Mouse (Mus musculus): ENCODE measurements around the gene Colca2. TPM values are rescaled to one million over a fixed set of nuclear protein-coding genes. Genes with fewer than 3 reads are reported as not detected.

The Colca2 gene
- polyA plus RNA-seq, 1 experiment from 2014 or later: 0.39 TPM

DNA sequence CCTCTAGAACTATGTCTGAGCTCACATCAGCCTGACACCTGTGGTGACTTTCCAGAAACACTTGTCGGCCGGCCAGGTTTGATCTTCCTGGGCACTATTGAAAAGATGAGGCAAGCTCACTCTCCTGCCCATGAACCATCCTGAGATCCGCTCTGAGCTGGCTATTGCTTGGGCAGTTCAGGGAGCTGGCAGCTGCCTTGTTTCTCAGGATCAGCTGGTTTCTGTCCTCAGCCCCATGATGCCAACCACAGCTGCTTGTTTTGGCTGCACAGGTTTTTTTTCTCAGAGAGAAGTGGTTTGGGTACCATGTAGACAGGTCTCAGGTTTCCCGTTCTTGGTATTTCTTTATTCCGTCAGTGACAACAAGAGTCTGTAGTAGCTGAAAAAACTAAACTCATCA lies 19.9 kb downstream of the Colca2 start:
- 80% methylated on average over 5 of the region's 5 CpGs for WGBS (ENCODE audit: insufficient replicate concordance)
- no peak overlapping the region for H3K27ac ChIP-seq (ENCODE audit: low read depth)
- TF ChIP-seq CTCF (IDR thresholded peaks at IDR 0.05; ENCODE audit: low read depth) (no peak), EP300 (IDR thresholded peaks at IDR 0.05; ENCODE audit: low read depth) (no peak)
- H3K27me3 ChIP-seq (ENCODE audit: insufficient read depth, low read length): no peaks in the 10 kb centered on the region
- H3K36me3 ChIP-seq (replicated peaks; ENCODE audit: insufficient read depth, low read length): no peaks in the 10 kb centered on the region
- no peak overlapping the region for H3K9ac ChIP-seq (replicated peaks)
- DNase-seq (no peak), ATAC-seq (no peak)
- no peaks in the 10 kb centered on the region for H3K4me1 ChIP-seq (ENCODE audit: insufficient read depth)
- H3K9me3 ChIP-seq (ENCODE audit: low read length): no peaks in the 10 kb centered on the region
- H3K4me2 ChIP-seq (ENCODE audit: low read depth, low read length): no peak overlapping the region
- no peak overlapping the region for H3K4me3 ChIP-seq (ENCODE audit: low read depth, low read length)

DNA sequence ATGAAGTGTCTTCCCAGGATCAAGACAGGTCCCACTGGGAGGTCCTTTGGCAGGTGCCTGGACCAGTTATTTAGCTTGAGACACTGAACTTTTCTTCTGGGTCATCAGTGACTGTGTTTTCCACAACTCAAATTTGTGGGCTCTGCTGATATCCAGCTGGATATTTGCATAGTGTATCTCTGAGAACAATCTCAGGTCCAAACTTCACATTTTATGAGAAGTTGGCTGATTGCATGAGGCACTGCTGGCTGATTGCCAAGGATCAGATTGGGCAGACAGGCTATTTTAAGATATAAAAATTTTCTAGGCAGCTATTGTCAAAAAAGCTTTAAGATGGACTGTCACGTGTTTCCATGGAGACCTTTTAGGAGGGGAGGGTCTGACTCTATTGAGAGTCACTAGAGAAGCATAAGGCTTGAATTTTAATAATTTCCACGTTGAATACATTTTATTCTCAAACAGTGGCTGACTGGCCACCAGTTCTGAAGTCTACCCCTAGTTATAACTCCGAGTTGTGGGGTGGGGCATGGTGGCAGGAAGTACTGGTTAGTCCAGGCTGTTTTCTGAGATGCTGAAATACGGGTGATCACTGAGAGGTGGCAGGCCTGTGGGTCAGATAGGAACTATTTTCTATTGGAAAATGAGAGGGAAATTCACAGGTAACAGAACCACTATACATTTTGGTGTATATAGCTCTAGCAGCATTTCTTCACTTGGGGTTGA lies 21.4 kb downstream of the Colca2 start:
- no peak for TF ChIP-seq EP300 (IDR thresholded peaks at IDR 0.05; ENCODE audit: low read depth)
- no peak for TF ChIP-seq CTCF (IDR thresholded peaks at IDR 0.05; ENCODE audit: low read depth)
- H3K4me3 ChIP-seq (ENCODE audit: low read depth, low read length): no peak overlapping the region
- no peaks in the 10 kb centered on the region for H3K4me1 ChIP-seq (ENCODE audit: insufficient read depth)
- H3K27me3 ChIP-seq (ENCODE audit: insufficient read depth, low read length): no peaks in the 10 kb centered on the region
- ATAC-seq (peak; percentile 47; the same call in 1 of the 2 replicates), DNase-seq (peak; percentile 36)
- no peaks in the 10 kb centered on the region for H3K9me3 ChIP-seq (ENCODE audit: low read length)
- H3K36me3 ChIP-seq (replicated peaks; ENCODE audit: insufficient read depth, low read length): no peaks in the 10 kb centered on the region
- H3K4me2 ChIP-seq (ENCODE audit: low read depth, low read length): no peak overlapping the region
- no peak overlapping the region for H3K27ac ChIP-seq (ENCODE audit: low read depth)
- 56% methylated on average over 4 of the region's 4 CpGs for WGBS (ENCODE audit: insufficient replicate concordance)
- no peak overlapping the region for H3K9ac ChIP-seq (replicated peaks)

DNA sequence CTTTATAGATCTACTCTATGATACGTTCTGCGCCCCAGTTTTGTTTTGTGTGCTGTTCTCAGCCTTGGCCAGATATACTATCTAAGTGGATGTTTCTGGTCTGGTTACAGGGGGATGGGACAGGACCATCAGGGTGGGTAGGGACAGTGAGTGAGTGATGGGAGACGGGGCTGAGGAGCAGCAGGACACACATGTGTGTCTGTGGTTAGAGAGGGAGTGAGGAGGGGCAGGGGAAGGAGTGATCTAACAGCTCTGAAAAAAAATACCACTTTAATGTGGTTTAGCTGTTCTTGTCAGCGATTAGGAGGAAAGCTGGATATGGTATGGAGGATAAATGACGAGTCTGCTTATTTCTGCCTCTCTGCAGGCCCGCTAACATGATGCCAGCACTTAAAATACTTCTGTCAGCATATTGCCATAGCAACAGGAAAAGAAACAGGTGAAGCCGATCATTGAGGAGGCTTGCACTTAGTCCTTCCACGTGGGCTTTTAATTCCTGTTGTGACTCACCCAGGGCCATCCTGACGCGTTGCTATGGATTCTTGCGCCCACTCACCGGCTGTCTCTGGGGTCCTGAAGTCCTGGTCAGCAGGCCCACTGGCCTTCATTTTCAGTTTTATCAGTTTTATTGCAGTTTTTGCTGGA lies 39.5 kb downstream of the Colca2 start:
- H3K36me3 ChIP-seq (replicated peaks; ENCODE audit: insufficient read depth, low read length): no peaks in the 10 kb centered on the region
- no peaks in the 10 kb centered on the region for H3K9me3 ChIP-seq (ENCODE audit: low read length)
- no peak overlapping the region for H3K27ac ChIP-seq (ENCODE audit: low read depth)
- no peaks in the 10 kb centered on the region for H3K4me1 ChIP-seq (ENCODE audit: insufficient read depth)
- DNase-seq: no peak
- H3K4me2 ChIP-seq (ENCODE audit: low read depth, low read length): no peak overlapping the region
- ATAC-seq: no peak
- TF ChIP-seq EP300 (IDR thresholded peaks at IDR 0.05; ENCODE audit: low read depth): no peak
- no peak for TF ChIP-seq CTCF (IDR thresholded peaks at IDR 0.05; ENCODE audit: low read depth)
- 35% methylated on average over 12 of the region's 12 CpGs for WGBS (ENCODE audit: insufficient replicate concordance)
- no peak overlapping the region for H3K4me3 ChIP-seq (ENCODE audit: low read depth, low read length)
- H3K9ac ChIP-seq (replicated peaks): no peak overlapping the region
- no peaks in the 10 kb centered on the region for H3K27me3 ChIP-seq (ENCODE audit: insufficient read depth, low read length)

DNA sequence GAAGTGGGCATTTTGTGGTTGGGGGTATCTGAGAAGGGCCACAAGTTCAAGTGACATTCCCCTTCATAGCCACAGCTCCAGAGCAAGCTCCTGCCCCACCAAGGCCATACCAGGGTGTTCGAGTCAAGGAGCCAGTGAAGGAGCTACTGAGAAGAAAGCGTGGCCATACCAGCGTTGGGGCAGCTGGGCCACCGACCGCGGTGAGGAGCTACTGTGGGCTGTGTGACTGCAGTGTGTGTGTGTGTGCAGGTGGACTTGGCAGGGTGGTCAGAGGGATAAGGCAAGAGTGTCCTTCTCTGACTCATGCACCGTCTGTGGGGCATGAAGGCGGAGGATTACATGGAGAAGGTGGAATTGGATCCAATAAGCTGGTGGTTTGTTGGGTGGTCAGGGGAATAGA lies 46.2 kb downstream of the Colca2 start:
- H3K27ac ChIP-seq (ENCODE audit: low read depth): no peak overlapping the region
- no peaks in the 10 kb centered on the region for H3K27me3 ChIP-seq (ENCODE audit: insufficient read depth, low read length)
- H3K4me3 ChIP-seq (ENCODE audit: low read depth, low read length): no peak overlapping the region
- H3K4me2 ChIP-seq (ENCODE audit: low read depth, low read length): no peak overlapping the region
- H3K4me1 ChIP-seq (ENCODE audit: insufficient read depth): no peaks in the 10 kb centered on the region
- no peaks in the 10 kb centered on the region for H3K36me3 ChIP-seq (replicated peaks; ENCODE audit: insufficient read depth, low read length)
- no peak overlapping the region for H3K9ac ChIP-seq (replicated peaks)
- no peak for TF ChIP-seq CTCF (IDR thresholded peaks at IDR 0.05; ENCODE audit: low read depth)
- no peak for DNase-seq
- no peak for ATAC-seq
- 89% methylated on average over 8 of the region's 8 CpGs for WGBS (ENCODE audit: insufficient replicate concordance)
- H3K9me3 ChIP-seq (ENCODE audit: low read length): no peaks in the 10 kb centered on the region

DNA sequence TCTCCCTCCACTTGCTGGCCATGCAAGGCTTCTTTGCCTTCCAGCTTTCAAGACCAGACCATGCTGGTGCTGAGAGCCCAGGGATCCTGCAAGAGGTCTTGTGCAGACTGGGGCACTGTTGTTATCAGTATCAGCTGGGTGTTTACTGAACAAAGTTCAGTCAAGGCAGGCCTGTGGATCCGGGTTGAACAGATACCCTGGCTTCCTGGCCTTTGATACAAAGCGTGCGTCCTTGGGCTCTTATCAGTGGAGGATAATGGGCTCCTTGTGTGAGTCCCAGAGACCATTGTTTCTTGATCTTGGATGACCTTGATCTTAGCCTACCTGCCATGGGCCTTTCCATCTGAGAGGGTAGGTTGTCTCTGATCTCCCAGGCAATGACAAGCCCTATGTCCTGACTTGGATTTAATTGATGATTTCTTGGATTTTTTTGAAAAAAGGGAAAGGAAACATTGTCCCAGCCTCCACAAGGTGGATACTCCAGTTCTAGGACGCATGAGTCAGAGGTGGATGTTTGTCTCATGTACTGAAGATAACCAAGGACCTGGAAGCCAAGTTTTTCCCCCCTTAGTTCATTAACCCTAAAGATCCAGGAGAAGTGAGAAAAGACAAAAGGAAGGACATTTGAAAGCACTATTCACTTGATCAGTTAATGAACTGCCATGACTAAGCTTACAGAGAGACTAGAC lies 47.5 kb downstream of the Colca2 start:
- TF ChIP-seq CTCF (IDR thresholded peaks at IDR 0.05; ENCODE audit: low read depth): no peak
- no peak for TF ChIP-seq EP300 (IDR thresholded peaks at IDR 0.05; ENCODE audit: low read depth)
- WGBS (ENCODE audit: insufficient replicate concordance): 31% methylated on average over 4 of the region's 4 CpGs
- ATAC-seq (no peak), DNase-seq (no peak)
- Histone ChIP-seq H3K36me3 (replicated peaks; ENCODE audit: insufficient read depth, low read length) (no peaks in the 10 kb centered on the region), H3K4me1 (ENCODE audit: insufficient read depth) (no peaks in the 10 kb centered on the region), H3K9me3 (ENCODE audit: low read length) (no peaks in the 10 kb centered on the region), H3K27ac (ENCODE audit: low read depth) (no peak overlapping the region), H3K27me3 (ENCODE audit: insufficient read depth, low read length) (no peaks in the 10 kb centered on the region), H3K9ac (replicated peaks) (no peak overlapping the region), H3K4me3 (ENCODE audit: low read depth, low read length) (no peak overlapping the region), H3K4me2 (ENCODE audit: low read depth, low read length) (no peak overlapping the region)

DNA sequence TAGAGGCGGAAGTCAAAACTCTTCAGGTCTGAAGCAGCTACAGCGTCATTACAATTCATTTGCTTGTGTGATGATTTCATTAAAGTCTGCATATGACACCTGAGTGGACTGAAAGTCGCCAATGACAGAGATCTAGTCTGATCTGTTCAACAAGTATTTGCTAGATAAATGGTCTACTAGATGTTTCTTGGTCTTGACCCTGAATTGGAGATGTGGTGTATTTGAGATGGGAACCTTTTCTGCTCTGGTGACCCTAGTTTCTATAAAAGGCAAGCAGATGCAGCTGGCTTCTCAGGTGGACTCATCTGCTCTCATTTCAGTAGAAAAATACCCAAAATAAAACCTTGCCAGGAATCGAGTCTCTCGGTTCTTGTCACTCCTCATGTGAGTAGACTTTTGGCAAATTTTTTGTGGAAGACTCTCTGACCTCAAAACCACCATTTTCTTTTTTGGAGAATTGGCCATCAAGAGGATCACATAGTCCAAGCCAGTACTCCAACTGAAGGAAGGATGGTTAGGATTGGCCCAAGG lies 52.7 kb downstream of the Colca2 start:
- Histone ChIP-seq H3K27ac (ENCODE audit: low read depth) (no peak overlapping the region), H3K36me3 (replicated peaks; ENCODE audit: insufficient read depth, low read length) (no peaks in the 10 kb centered on the region), H3K9me3 (ENCODE audit: low read length) (no peaks in the 10 kb centered on the region), H3K27me3 (ENCODE audit: insufficient read depth, low read length) (no peaks in the 10 kb centered on the region), H3K4me1 (ENCODE audit: insufficient read depth) (no peaks in the 10 kb centered on the region), H3K4me2 (ENCODE audit: low read depth, low read length) (no peak overlapping the region), H3K9ac (replicated peaks) (no peak overlapping the region), H3K4me3 (ENCODE audit: low read depth, low read length) (no peak overlapping the region)
- ATAC-seq (no peak), DNase-seq (no peak)
- TF ChIP-seq CTCF (IDR thresholded peaks at IDR 0.05; ENCODE audit: low read depth) (no peak), EP300 (IDR thresholded peaks at IDR 0.05; ENCODE audit: low read depth) (no peak)
- 73% methylated on average over 5 of the region's 5 CpGs for WGBS (ENCODE audit: insufficient replicate concordance)

Other genes with a start within 250 kb of the Colca2 start
- gene Btg4, start 217.7 kb downstream of the Colca2 start, polyA plus RNA-seq (2015; fragmentation: Nextera tagmentation; extraction: Ambion mirVana): not detected in 2 replicates
- gene Layn, start 201.5 kb downstream of the Colca2 start, polyA plus RNA-seq (2015; fragmentation: Nextera tagmentation; extraction: Ambion mirVana): 0.87 and 1.2 TPM in 2 replicates
- gene 4833427G06Rik, start 176.5 kb downstream of the Colca2 start, polyA plus RNA-seq (2015; fragmentation: Nextera tagmentation; extraction: Ambion mirVana): not detected in 2 replicates
- gene Gm32742, start 113.1 kb downstream of the Colca2 start, polyA plus RNA-seq (2015; fragmentation: Nextera tagmentation; extraction: Ambion mirVana): not detected in 2 replicates
- gene Pou2af1, start 64.9 kb downstream of the Colca2 start, polyA plus RNA-seq (2015; fragmentation: Nextera tagmentation; extraction: Ambion mirVana): 7.6 and 8.4 TPM in 2 replicates
- 0.73 and 1.6 TPM in 2 replicates for gene 1810046K07Rik, start 50.3 kb upstream of the Colca2 start, polyA plus RNA-seq (2015; fragmentation: Nextera tagmentation; extraction: Ambion mirVana)